Mouse (Mus musculus) C2C12 (cell line): Measurements from ENCODE around the gene Slc11a1. TPM values are rescaled to one million over a fixed set of nuclear protein-coding genes. Genes with fewer than 3 reads are reported as not detected.
"Not testable (repeated sequence)": the region's sequence is repeated elsewhere in the genome, so short reads cannot be mapped to it uniquely, and the experiment has no call there.

Source experiments
- H3K27me3 ChIP-seq: one replicate; pipeline ENCODE4 v1.6.1; 2011; ENCODE audit not compliant: control insufficient read depth, insufficient read depth, insufficient read length
- H3K36me3 ChIP-seq: one replicate; pipeline ENCODE4 v1.6.1; 2011; ENCODE audit not compliant: control insufficient read depth, insufficient read depth
- H3K4me3 ChIP-seq: one replicate; pipeline ENCODE4 v1.5.1; 2011; ENCODE audit warnings: mild to moderate bottlenecking, control low read depth; ENCODE audit not compliant: poor library complexity, insufficient read depth, severe bottlenecking
- H3K79me2 ChIP-seq: one replicate; pipeline ENCODE4 v1.6.1; 2011; ENCODE audit not compliant: control insufficient read depth, insufficient read depth
- H3K79me3 ChIP-seq: one replicate; pipeline ENCODE4 v1.6.1; 2011; ENCODE audit warnings: low read depth, control low read depth
- H3ac ChIP-seq: one replicate; pipeline ENCODE3; 2011; ENCODE audit warnings: low read depth; ENCODE audit not compliant: control insufficient read depth, insufficient read length
- CEBPB ChIP-seq: IDR thresholded peaks from one replicate; pipeline ENCODE4 v1.6.1; 2011; ENCODE audit warnings: low read depth, mild to moderate bottlenecking, control low read depth, moderate library complexity
- CTCF ChIP-seq: IDR thresholded peaks from one replicate; pipeline ENCODE4 v1.5.1; 2011; ENCODE audit not compliant: control insufficient read depth, insufficient read depth, insufficient read length
- FOSL1 ChIP-seq: IDR thresholded peaks from one replicate; pipeline ENCODE4 v1.8.0; 2011; ENCODE audit warnings: mild to moderate bottlenecking, low read length; ENCODE audit not compliant: poor library complexity, insufficient read depth, severe bottlenecking
- MAX ChIP-seq: IDR thresholded peaks from one replicate; pipeline ENCODE4 v1.6.1; 2011; ENCODE audit warnings: mild to moderate bottlenecking, control low read depth
- MYOD1 ChIP-seq: IDR thresholded peaks from one replicate; pipeline ENCODE4 v1.6.1; 2011; ENCODE audit warnings: low read depth; ENCODE audit not compliant: control insufficient read depth, insufficient read length
- MYOG ChIP-seq: IDR thresholded peaks from one replicate; pipeline ENCODE4 v1.6.1; 2011; ENCODE audit not compliant: control insufficient read depth, insufficient read length; ENCODE audit errors: extremely low read depth
- USF1 ChIP-seq: IDR thresholded peaks from one replicate; pipeline ENCODE4 v1.6.1; 2011; ENCODE audit warnings: low read depth, mild to moderate bottlenecking, control low read depth, moderate library complexity
- polyA plus RNA-seq: library from polyadenylated mRNA; unstranded; fragments of >200 nt; fragmentation: generic; extraction: Trizol; gene quantifications from one replicate; pipeline ENCODE4 v1.2.1, GENCODE M21; 2012; ENCODE audit warnings: missing spikeins

The Slc11a1 gene
- polyA plus RNA-seq, 1 experiment = 2.2 TPM

- Histone ChIP-seq H3K36me3 (peaks cover 22% of the 10 kb centered on the region), H3K27me3 (no peaks in the 10 kb centered on the region), H3K79me2 (peaks cover 38% of the 10 kb centered on the region), H3K4me3 (no peak overlapping the region), H3K79me3 (peaks cover 25% of the 10 kb centered on the region), H3ac (no peak overlapping the region)
- no peak for TF ChIP-seq FOSL1
- no peak for TF ChIP-seq CEBPB
- no peak for TF ChIP-seq MAX
- no peak for TF ChIP-seq MYOG
- TF ChIP-seq MYOD1 = no peak
Measured at GRCm38 (mm10) chr1:74394311-74394710, 19.3 kb downstream of the Slc11a1 start.

- H3K27me3 ChIP-seq = no peaks in the 10 kb centered on the region
- TF ChIP-seq CTCF (no peak), USF1 (no peak), CEBPB (no peak), MYOD1 (no peak)
- H3K4me3 ChIP-seq = no peak overlapping the region
- peaks cover 38% of the 10 kb centered on the region for H3K79me2 ChIP-seq
- peaks cover 22% of the 10 kb centered on the region for H3K36me3 ChIP-seq
- peaks cover 25% of the 10 kb centered on the region for H3K79me3 ChIP-seq
- no peak overlapping the region for H3ac ChIP-seq
Measured at GRCm38 (mm10) chr1:74394858-74395257, 19.9 kb downstream of the Slc11a1 start.

GRCm38 (mm10) chr1:74395290-74395689 lies 20.3 kb downstream of the Slc11a1 start:
- H3K4me3 ChIP-seq = no peak overlapping the region
- H3K79me3 ChIP-seq = peaks cover 25% of the 10 kb centered on the region
- H3ac ChIP-seq = no peak overlapping the region
- no peaks in the 10 kb centered on the region for H3K27me3 ChIP-seq
- H3K36me3 ChIP-seq = peaks cover 22% of the 10 kb centered on the region
- peaks cover 38% of the 10 kb centered on the region for H3K79me2 ChIP-seq
- no peak for TF ChIP-seq MYOG
- no peak for TF ChIP-seq MYOD1
- TF ChIP-seq MAX = no peak
- TF ChIP-seq FOSL1 = no peak

GRCm38 (mm10) chr1:74396456-74397222 lies 21.6 kb downstream of the Slc11a1 start:
- Histone ChIP-seq H3K79me3 (peaks cover 25% of the 10 kb centered on the region), H3K79me2 (peaks cover 37% of the 10 kb centered on the region), H3K36me3 (peaks cover 22% of the 10 kb centered on the region)
- not testable (repeated sequence) for H3K4me3 ChIP-seq, H3ac ChIP-seq, H3K27me3 ChIP-seq
- TF ChIP-seq USF1 = peak; percentile 76

GRCm38 (mm10) chr1:74397268-74397918 lies 22.4 kb downstream of the Slc11a1 start:
- peaks cover 20% of the 10 kb centered on the region for H3K79me3 ChIP-seq

GRCm38 (mm10) chr1:74397919-74398451 lies 23.0 kb downstream of the Slc11a1 start:
- Histone ChIP-seq H3ac (peak overlapping the region; percentile 69), H3K36me3 (peaks cover 22% of the 10 kb centered on the region), H3K4me3 (peak overlapping the region; percentile 18), H3K79me3 (peaks cover 14% of the 10 kb centered on the region), H3K27me3 (no peaks in the 10 kb centered on the region), H3K79me2 (peaks cover 24% of the 10 kb centered on the region)
- TF ChIP-seq MAX = no peak
- no peak for TF ChIP-seq CTCF
- no peak for TF ChIP-seq MYOD1
- no peak for TF ChIP-seq CEBPB
- TF ChIP-seq USF1 = no peak
- no peak for TF ChIP-seq FOSL1
- no peak for TF ChIP-seq MYOG

More at GRCm38 (mm10) chr1:74397268-74397918, 22.4 kb downstream of the Slc11a1 start:
- H3K4me3 ChIP-seq = peak overlapping the region; percentile 18
- peak overlapping the region; percentile 69 for H3ac ChIP-seq
- TF ChIP-seq MYOD1 (no peak), MYOG (no peak), MAX (peak; percentile 79), CEBPB (no peak), CTCF (peak; percentile 88), FOSL1 (no peak), USF1 (no peak)
- no peaks in the 10 kb centered on the region for H3K27me3 ChIP-seq
- H3K36me3 ChIP-seq = peaks cover 22% of the 10 kb centered on the region
- H3K79me2 ChIP-seq = peaks cover 30% of the 10 kb centered on the region
